Mouse (Mus musculus) neural tube, embryonic 13.5 days (tissue): ENCODE measurements around the gene Alkbh5. TPM values are rescaled to one million over a fixed set of nuclear protein-coding genes. Genes with fewer than 3 reads are reported as not detected.

Source experiments
- ATAC-seq: fragments of 200-750 bp; cut with Nextera tagmentation; 2 replicates; pipeline ENCODE4 v1.8.0; 2017; ENCODE audit warnings: low read depth, mild to moderate bottlenecking, moderate TSS enrichment, moderate library complexity
- H3K27ac ChIP-seq: fragments of 300-500 bp; sonication (generic); replicated peaks from 2 replicates; pipeline ENCODE4 v1.5.1; 2015; ENCODE audit warnings: moderate library complexity, mild to moderate bottlenecking, inconsistent platforms
- H3K27me3 ChIP-seq: fragments of 300-500 bp; sonication (generic); 2 replicates; pipeline ENCODE4 v1.6.1; 2015; ENCODE audit warnings: mild to moderate bottlenecking, inconsistent platforms
- H3K36me3 ChIP-seq: fragments of 300-500 bp; sonication (generic); 2 replicates; pipeline ENCODE4 v1.6.1; 2015; ENCODE audit warnings: mild to moderate bottlenecking, inconsistent platforms
- H3K4me1 ChIP-seq: fragments of 300-500 bp; sonication (generic); replicated peaks from 2 replicates; pipeline ENCODE4 v1.6.1; 2015; ENCODE audit warnings: inconsistent platforms
- H3K4me2 ChIP-seq: fragments of 300-500 bp; sonication (generic); 2 replicates; pipeline ENCODE4 v1.6.1; 2015; ENCODE audit warnings: inconsistent platforms, mild to moderate bottlenecking, moderate library complexity
- H3K4me3 ChIP-seq: fragments of 300-500 bp; sonication (generic); 2 replicates; pipeline ENCODE4 v1.5.1; 2015; ENCODE audit warnings: mild to moderate bottlenecking, inconsistent platforms
- H3K9ac ChIP-seq: fragments of 300-500 bp; sonication (generic); 2 replicates; pipeline ENCODE4 v1.6.1; 2015; ENCODE audit warnings: moderate library complexity, mild to moderate bottlenecking, inconsistent platforms
- H3K9me3 ChIP-seq: fragments of 300-500 bp; sonication (generic); 2 replicates; pipeline ENCODE4 v1.6.1; 2016; ENCODE audit warnings: inconsistent platforms
- WGBS: fragments of 180-500 bp; shearing (Covaris S2); methylation state at CpG from one replicate; pipeline ENCODE4 v1.1.7; 2015; 5-methylcytosine and 5-hydroxymethylcytosine counted together
- polyA plus RNA-seq: library from polyadenylated mRNA; unstranded; fragments of >200 nt; fragmentation: Nextera tagmentation; extraction: Ambion mirVana; gene quantifications from 2 replicates; pipeline ENCODE4 v1.2.1, GENCODE M21; 2015

The Alkbh5 gene
- polyA plus RNA-seq: 22.3 and 24.2 TPM in 2 replicates

DNA sequence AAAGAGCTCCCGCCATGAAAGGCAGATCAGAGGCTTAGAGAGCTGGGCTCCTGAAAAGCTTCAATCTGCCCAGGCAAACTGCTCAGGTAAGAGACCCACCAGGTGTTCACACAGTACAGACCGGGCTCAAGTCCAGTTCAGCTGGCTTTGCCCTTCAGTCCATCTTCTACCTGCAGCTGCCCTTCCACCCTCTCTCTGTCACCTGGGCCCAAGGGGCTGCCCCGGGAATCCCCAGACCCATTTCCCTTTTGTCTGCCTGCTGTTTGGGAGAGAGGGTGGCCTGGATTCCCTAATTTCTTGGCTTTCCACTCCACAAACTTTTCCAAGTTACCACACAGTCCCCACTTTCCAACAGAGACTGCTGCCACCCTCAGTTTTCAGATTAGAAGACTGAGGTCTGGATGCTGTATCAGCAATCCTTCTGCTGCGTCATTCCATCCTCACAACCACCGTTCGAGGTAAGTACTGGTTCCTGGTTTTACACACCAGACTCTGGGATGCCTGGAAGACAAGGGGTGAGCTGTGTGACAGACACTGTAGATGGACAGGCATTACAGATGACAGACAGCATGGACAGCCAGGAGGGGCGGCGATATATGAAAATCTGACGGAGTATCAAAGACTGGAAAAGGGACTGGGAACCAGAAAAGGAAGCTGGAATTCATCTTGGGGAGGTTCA lies at the start of gene Alkbh5:
Gene Alkbh5 (plus strand): TSS at position 202 of the 679 bp plus-strand sequence.
- Histone ChIP-seq H3K27me3 (no peaks in the 10 kb centered on the region), H3K4me1 (peaks cover 41% of the 10 kb centered on the region), H3K9ac (peak within 1 kb of the TSS; percentile 95), H3K4me3 (peak within 1 kb of the TSS; percentile 92), H3K4me2 (peak within 1 kb of the TSS; percentile 100), H3K36me3 (no peaks in the 10 kb centered on the region), H3K27ac (peak within 1 kb of the TSS; percentile 99), H3K9me3 (no peaks in the 10 kb centered on the region)
- peak; percentile 21; the same call in 1 of the 2 replicates for ATAC-seq
- 19% methylated on average over 9 of the region's 9 CpGs for WGBS

- ATAC-seq: no peak
- Histone ChIP-seq H3K27me3 (no peaks in the 10 kb centered on the region), H3K4me1 (no peaks in the 10 kb centered on the region), H3K4me2 (no peak overlapping the region), H3K9me3 (no peaks in the 10 kb centered on the region), H3K27ac (no peak overlapping the region), H3K36me3 (no peaks in the 10 kb centered on the region), H3K4me3 (no peak overlapping the region), H3K9ac (no peak overlapping the region)
- WGBS: 83% methylated on average over 5 of the region's 5 CpGs
These were observed 43.5 kb upstream of the Alkbh5 start for GRCm38 (mm10) chr11:60492726-60493125.

GRCm38 (mm10) chr11:60495692-60496091 lies 40.5 kb upstream of the Alkbh5 start:
- H3K4me2 ChIP-seq: no peak overlapping the region
- no peak overlapping the region for H3K9ac ChIP-seq
- no peaks in the 10 kb centered on the region for H3K9me3 ChIP-seq
- H3K4me1 ChIP-seq: no peaks in the 10 kb centered on the region
- no peak for ATAC-seq
- no peak overlapping the region for H3K27ac ChIP-seq
- H3K27me3 ChIP-seq: no peaks in the 10 kb centered on the region
- 73% methylated on average over 2 of the region's 2 CpGs for WGBS
- no peaks in the 10 kb centered on the region for H3K36me3 ChIP-seq
- no peak overlapping the region for H3K4me3 ChIP-seq

GRCm38 (mm10) chr11:60507281-60507680 lies 28.9 kb upstream of the Alkbh5 start:
- Histone ChIP-seq H3K9ac (no peak overlapping the region), H3K9me3 (no peaks in the 10 kb centered on the region), H3K27ac (no peak overlapping the region), H3K4me2 (no peak overlapping the region), H3K4me1 (peaks cover 12% of the 10 kb centered on the region), H3K4me3 (no peak overlapping the region), H3K36me3 (no peaks in the 10 kb centered on the region), H3K27me3 (peaks cover 41% of the 10 kb centered on the region)
- ATAC-seq: no peak
- WGBS: 86% methylated on average over 13 of the region's 13 CpGs

- Histone ChIP-seq H3K4me1 (peaks cover 12% of the 10 kb centered on the region), H3K9me3 (no peaks in the 10 kb centered on the region), H3K27ac (no peak overlapping the region), H3K4me2 (peak overlapping the region; percentile 62), H3K27me3 (peaks cover 41% of the 10 kb centered on the region), H3K4me3 (peak overlapping the region; percentile 34), H3K9ac (peak overlapping the region; percentile 69; the same call in 1 of the 2 replicates), H3K36me3 (no peaks in the 10 kb centered on the region)
- ATAC-seq: no peak
- 4% methylated on average over 11 of the region's 11 CpGs for WGBS
These were observed 27.2 kb upstream of the Alkbh5 start for GRCm38 (mm10) chr11:60508950-60509349.

DNA sequence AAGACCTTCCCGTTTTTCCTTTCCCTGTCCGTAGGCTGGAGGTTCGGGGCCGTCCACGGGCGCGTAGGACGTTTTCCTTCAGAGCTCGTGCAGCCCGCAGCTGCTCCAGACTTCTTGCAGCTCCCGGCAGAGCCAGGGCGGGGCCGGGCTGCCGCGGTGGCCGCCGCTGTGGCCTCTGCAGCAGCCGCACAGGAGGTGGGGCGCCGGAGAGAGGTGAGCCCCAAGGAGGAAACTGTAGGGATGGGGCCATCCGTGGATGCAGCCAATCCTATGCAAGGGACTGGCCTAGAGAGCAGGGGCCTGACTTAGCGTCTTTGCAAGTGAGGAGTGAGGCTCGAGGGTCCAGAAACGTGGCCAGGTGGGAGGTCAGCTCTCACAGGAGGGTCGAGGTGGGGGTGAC lies 26.7 kb upstream of the Alkbh5 start:
- ATAC-seq: no peak
- H3K4me1 ChIP-seq: peaks cover 12% of the 10 kb centered on the region
- peaks cover 41% of the 10 kb centered on the region for H3K27me3 ChIP-seq
- H3K36me3 ChIP-seq: no peaks in the 10 kb centered on the region
- WGBS: 1% methylated on average over 25 of the region's 25 CpGs
- H3K9ac ChIP-seq: peak overlapping the region; percentile 69
- H3K27ac ChIP-seq: no peak overlapping the region
- peak overlapping the region; percentile 34 for H3K4me3 ChIP-seq
- H3K9me3 ChIP-seq: no peaks in the 10 kb centered on the region
- H3K4me2 ChIP-seq: peak overlapping the region; percentile 62

DNA sequence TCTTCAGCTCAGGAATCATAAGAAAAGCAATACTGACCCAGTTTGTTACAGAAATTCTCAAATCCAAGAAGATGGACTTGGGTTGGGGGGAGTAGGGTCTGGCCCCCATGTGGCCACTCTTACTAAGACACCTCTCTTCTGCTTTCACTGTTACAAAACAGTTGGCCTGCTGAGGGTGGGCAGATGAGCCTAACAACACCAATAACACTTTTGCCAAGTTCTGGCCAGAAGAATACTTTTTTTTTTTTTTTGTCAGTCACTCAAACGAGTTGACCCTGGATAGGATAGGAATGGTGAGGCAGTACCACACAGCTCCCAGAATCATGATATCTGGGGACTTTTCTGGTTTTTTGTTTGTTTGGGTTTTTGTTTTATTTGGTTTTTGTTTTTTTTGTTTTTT lies 24.3 kb upstream of the Alkbh5 start:
- no peak for ATAC-seq
- Histone ChIP-seq H3K4me2 (no peak overlapping the region), H3K9me3 (no peaks in the 10 kb centered on the region), H3K27ac (no peak overlapping the region), H3K9ac (no peak overlapping the region), H3K4me1 (peaks cover 12% of the 10 kb centered on the region), H3K36me3 (no peaks in the 10 kb centered on the region), H3K4me3 (no peak overlapping the region), H3K27me3 (peaks cover 41% of the 10 kb centered on the region)
- 80% methylated on average over 1 of the region's 1 CpGs for WGBS

GRCm38 (mm10) chr11:60512520-60512919 lies 23.7 kb upstream of the Alkbh5 start:
- WGBS: 78% methylated on average over 2 of the region's 2 CpGs
- Histone ChIP-seq H3K9ac (no peak overlapping the region), H3K9me3 (no peaks in the 10 kb centered on the region)

GRCm38 (mm10) chr11:60514941-60515340 lies 21.2 kb upstream of the Alkbh5 start:
- H3K4me2 ChIP-seq: no peak overlapping the region
- H3K4me1 ChIP-seq: no peaks in the 10 kb centered on the region
- no peak overlapping the region for H3K9ac ChIP-seq
- 66% methylated on average over 2 of the region's 2 CpGs for WGBS
- ATAC-seq: no peak
- no peaks in the 10 kb centered on the region for H3K9me3 ChIP-seq
- peaks cover 14% of the 10 kb centered on the region for H3K27me3 ChIP-seq
- H3K4me3 ChIP-seq: no peak overlapping the region
- H3K27ac ChIP-seq: no peak overlapping the region
- no peaks in the 10 kb centered on the region for H3K36me3 ChIP-seq

More at GRCm38 (mm10) chr11:60512520-60512919, 23.7 kb upstream of the Alkbh5 start:
- Histone ChIP-seq H3K4me2 (no peak overlapping the region), H3K36me3 (no peaks in the 10 kb centered on the region), H3K4me1 (peaks cover 12% of the 10 kb centered on the region), H3K27me3 (peaks cover 37% of the 10 kb centered on the region), H3K4me3 (no peak overlapping the region), H3K27ac (no peak overlapping the region)
- no peak for ATAC-seq

GRCm38 (mm10) chr11:60518305-60518704 lies 17.9 kb upstream of the Alkbh5 start:
- Histone ChIP-seq H3K27ac (no peak overlapping the region), H3K4me2 (no peak overlapping the region), H3K4me1 (no peaks in the 10 kb centered on the region), H3K4me3 (no peak overlapping the region), H3K9me3 (no peaks in the 10 kb centered on the region), H3K36me3 (no peaks in the 10 kb centered on the region), H3K27me3 (no peaks in the 10 kb centered on the region), H3K9ac (no peak overlapping the region)
- WGBS: 76% methylated on average over 4 of the region's 4 CpGs
- ATAC-seq: no peak

DNA sequence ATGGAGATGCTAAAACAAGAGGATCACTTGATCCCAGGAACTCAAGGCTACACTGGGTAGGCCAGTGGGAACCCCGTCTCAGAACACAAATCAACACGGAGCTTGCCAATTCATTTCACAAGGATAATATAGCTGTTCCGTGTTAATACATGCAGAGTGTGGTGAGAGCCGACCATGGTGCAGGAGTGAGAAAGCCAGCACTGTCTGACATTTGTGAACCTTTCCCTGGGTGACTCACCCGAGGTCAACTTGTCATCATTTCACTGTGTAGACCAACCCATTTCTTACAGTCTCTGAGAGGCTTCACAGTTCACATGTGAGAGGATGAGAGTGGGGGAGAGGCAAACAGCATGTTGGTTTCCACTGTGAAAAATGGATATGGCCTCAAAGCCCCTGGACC lies 14.2 kb upstream of the Alkbh5 start:
- no peak overlapping the region for H3K27ac ChIP-seq
- H3K27me3 ChIP-seq: no peaks in the 10 kb centered on the region
- WGBS: 79% methylated on average over 5 of the region's 5 CpGs
- H3K36me3 ChIP-seq: no peaks in the 10 kb centered on the region
- ATAC-seq: no peak
- H3K4me3 ChIP-seq: no peak overlapping the region
- no peaks in the 10 kb centered on the region for H3K9me3 ChIP-seq
- no peak overlapping the region for H3K4me2 ChIP-seq
- H3K9ac ChIP-seq: no peak overlapping the region
- no peaks in the 10 kb centered on the region for H3K4me1 ChIP-seq

DNA sequence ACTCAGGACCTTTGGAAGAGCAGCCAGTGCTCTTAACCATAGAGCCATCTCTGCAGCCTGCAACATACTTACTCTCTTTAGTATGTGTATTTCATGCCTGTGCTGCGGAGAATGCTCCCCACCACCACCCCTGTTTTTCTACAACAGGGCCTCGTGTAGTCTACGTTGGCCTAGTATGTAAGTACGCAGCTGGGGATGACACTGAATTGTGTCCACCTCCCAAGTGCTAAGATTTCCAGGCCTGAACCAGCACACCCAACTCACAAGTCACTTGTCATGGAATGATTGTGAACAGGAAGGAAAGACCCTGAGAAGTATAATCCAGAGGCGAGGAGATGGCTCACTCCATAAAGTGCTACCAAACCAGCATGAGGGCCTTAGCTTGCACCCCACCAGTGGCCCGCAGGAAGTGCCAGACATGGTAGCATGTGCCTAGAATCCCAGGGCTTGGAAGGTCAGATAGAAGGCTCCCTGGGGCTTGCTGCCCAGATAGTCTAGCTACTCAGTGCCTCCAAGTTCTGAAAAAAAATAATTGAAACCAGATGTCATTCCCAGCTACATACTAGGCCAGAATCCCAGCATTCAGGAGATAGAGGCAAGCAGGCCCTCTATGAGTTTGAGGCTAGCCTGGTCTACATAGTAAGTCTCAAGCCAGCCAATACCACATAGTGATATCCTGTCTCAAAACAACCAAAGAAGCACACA lies 13.4 kb upstream of the Alkbh5 start:
- Histone ChIP-seq H3K4me1 (no peaks in the 10 kb centered on the region), H3K36me3 (no peaks in the 10 kb centered on the region), H3K4me2 (no peak overlapping the region), H3K4me3 (no peak overlapping the region), H3K27ac (no peak overlapping the region), H3K27me3 (no peaks in the 10 kb centered on the region), H3K9me3 (no peaks in the 10 kb centered on the region), H3K9ac (no peak overlapping the region)
- 88% methylated on average over 6 of the region's 6 CpGs for WGBS
- no peak for ATAC-seq
